Mouse (Mus musculus) lung, embryonic 16.5 days (tissue): ENCODE results near the gene Slc35d1. TPM values are rescaled to one million over a fixed set of nuclear protein-coding genes. Genes with fewer than 3 reads are reported as not detected.
"Not testable (repeated sequence)": the region's sequence is repeated elsewhere in the genome, so short reads cannot be mapped to it uniquely, and the experiment has no call there.

Experiments
- ATAC-seq: fragments of 200-750 bp; cut with Nextera tagmentation; 2 replicates; pipeline ENCODE4 v1.8.0; 2017; ENCODE audit warnings: low read depth, mild to moderate bottlenecking, moderate library complexity
- H3K27ac ChIP-seq: fragments of 300-500 bp; sonication (generic); 2 replicates; pipeline ENCODE4 v1.5.1; 2014; ENCODE audit warnings: mild to moderate bottlenecking, control low read depth, low read length
- H3K27me3 ChIP-seq: fragments of 300-500 bp; sonication (generic); 2 replicates; pipeline ENCODE4 v1.6.1; 2014; ENCODE audit warnings: low read depth, low read length, mixed read lengths; ENCODE audit not compliant: control insufficient read depth, insufficient read depth
- H3K36me3 ChIP-seq: fragments of 300-500 bp; sonication (generic); 2 replicates; pipeline ENCODE4 v1.6.1; 2014; ENCODE audit warnings: low read length; ENCODE audit not compliant: control insufficient read depth, insufficient read depth
- H3K4me1 ChIP-seq: fragments of 300-500 bp; sonication (generic); replicated peaks from 2 replicates; pipeline ENCODE4 v1.6.1; 2014; ENCODE audit warnings: low read length, mixed read lengths; ENCODE audit not compliant: control insufficient read depth, insufficient read depth
- H3K4me2 ChIP-seq: fragments of 300-500 bp; sonication (generic); 2 replicates; pipeline ENCODE4 v1.6.1; 2014; ENCODE audit warnings: low read depth, low read length, control low read depth
- H3K4me3 ChIP-seq: fragments of 300-500 bp; sonication (generic); 2 replicates; pipeline ENCODE4 v1.5.1; 2014; ENCODE audit warnings: mild to moderate bottlenecking, low read length, control low read depth
- H3K9ac ChIP-seq: fragments of 300-500 bp; sonication (generic); 2 replicates; pipeline ENCODE4 v1.6.1; 2014; ENCODE audit warnings: low read length, control low read depth
- H3K9me3 ChIP-seq: fragments of 300-500 bp; sonication (generic); 2 replicates; pipeline ENCODE4 v1.6.1; 2016; ENCODE audit warnings: low read length; ENCODE audit not compliant: control insufficient read depth
- WGBS: fragments of 180-500 bp; shearing (Covaris S2); extraction: QIAGEN DNeasy Blood & Tissue Kit; methylation state at CpG from one replicate; pipeline ENCODE4 v1.1.7; 2014; 5-methylcytosine and 5-hydroxymethylcytosine counted together
- polyA plus RNA-seq: library from polyadenylated mRNA; unstranded; fragments of >200 nt; fragmentation: Nextera tagmentation; extraction: Ambion mirVana; gene quantifications from 2 replicates; pipeline ENCODE4 v1.2.1, GENCODE M21; 2015

Gene Slc35d1
- polyA plus RNA-seq, 1 experiment from 2014 or later = 8.1 TPM

DNA sequence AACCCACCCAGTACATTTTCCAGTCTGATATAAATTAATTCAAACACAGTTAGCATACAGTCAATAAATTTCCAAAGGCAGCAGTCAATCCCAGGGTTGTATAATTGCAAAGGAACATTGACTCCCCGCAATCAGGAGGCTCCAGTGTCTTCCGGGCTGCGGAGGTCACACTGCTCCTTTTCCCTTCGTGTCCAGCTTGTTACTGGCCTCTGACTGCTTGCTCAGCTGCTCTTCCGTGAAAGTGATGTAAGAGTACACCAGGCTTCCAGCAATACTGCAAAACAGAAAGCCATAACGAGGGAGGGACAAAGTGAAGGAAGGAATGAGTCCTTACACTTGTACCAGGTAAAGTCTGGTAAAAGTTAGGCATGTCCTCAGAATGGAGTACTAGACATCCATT is 41.5 kb downstream of the Slc35d1 start:
- Histone ChIP-seq H3K9ac (no peak overlapping the region), H3K36me3 (peaks cover 16% of the 10 kb centered on the region), H3K4me3 (no peak overlapping the region), H3K27me3 (no peaks in the 10 kb centered on the region), H3K4me2 (no peak overlapping the region), H3K9me3 (no peaks in the 10 kb centered on the region), H3K27ac (no peak overlapping the region), H3K4me1 (peaks cover 3% of the 10 kb centered on the region)
- WGBS = 66% methylated on average over 6 of the region's 6 CpGs
- no peak for ATAC-seq

DNA sequence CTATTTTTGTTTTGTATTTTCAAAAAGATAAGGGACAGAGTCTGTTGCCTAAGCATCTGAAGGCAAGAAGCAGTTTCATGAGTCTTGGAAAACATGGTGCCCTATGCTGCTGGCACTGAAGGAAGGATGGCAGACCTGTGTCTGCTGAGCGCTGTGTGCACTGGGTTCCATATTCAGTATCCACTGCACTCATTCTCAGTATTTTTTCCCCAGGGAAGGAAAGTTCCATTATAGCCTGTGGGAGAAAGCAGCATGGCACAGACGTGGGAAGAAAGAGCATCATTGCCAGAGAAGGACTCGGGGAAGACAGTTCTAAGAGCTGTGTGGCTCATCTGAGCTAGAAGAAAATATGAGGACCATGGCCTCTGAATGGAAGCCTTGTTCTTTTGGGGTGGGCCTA is 43.7 kb downstream of the Slc35d1 start:
- H3K27me3 ChIP-seq = no peaks in the 10 kb centered on the region
- no peaks in the 10 kb centered on the region for H3K4me1 ChIP-seq
- H3K4me2 ChIP-seq = no peak overlapping the region
- 84% methylated on average over 3 of the region's 3 CpGs for WGBS
- H3K9me3 ChIP-seq = no peaks in the 10 kb centered on the region
- H3K27ac ChIP-seq = no peak overlapping the region
- H3K9ac ChIP-seq = no peak overlapping the region
- ATAC-seq = no peak
- no peak overlapping the region for H3K4me3 ChIP-seq
- H3K36me3 ChIP-seq = peaks cover 16% of the 10 kb centered on the region

DNA sequence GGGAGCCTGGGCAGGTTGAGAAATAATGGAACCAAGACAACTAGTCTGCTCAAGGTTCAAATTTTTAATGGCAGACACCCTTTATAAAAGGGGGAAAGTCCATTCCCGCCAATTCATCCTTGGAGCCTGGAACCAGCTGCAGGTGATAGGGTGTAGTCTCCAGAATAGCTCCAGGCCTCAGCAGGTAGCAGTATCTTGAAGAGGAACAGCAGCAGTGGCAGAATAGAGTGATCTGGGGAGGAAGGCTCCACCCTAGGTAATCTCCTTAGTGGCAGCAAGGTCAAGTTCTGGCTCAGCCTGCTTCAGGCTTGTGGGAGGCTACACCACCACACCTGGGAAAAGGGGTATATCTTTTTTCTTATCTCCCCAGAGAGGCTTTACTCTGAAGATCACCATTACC is 48.8 kb downstream of the Slc35d1 start:
- H3K4me3 ChIP-seq, H3K9me3 ChIP-seq, ATAC-seq, H3K27ac ChIP-seq, H3K4me2 ChIP-seq, H3K4me1 ChIP-seq, H3K27me3 ChIP-seq, H3K9ac ChIP-seq: not testable (repeated sequence)
- WGBS = 88% methylated on average over 1 of the region's 1 CpGs
- H3K36me3 ChIP-seq = peaks cover 18% of the 10 kb centered on the region

DNA sequence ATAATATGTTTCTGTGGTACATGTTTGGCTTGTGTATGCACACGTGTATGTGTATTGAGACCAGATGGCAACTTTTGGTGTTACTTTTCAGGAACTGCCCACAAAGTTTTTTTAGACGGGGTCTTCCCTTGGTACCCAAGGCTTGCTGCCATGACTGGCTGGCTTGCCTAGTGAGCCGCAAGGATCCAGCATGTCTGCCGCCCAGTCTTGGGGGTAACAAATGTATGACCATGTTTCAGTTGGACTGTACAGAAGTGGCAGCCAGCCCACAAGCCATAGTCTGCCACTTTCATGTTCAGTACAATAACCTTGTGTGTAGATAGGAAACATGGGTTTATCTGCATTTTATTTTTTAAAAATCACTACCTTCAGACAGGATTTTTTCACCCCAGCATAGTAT is 56.2 kb downstream of the Slc35d1 start:
- Histone ChIP-seq H3K4me1 (no peaks in the 10 kb centered on the region), H3K9me3 (no peaks in the 10 kb centered on the region), H3K4me2 (no peak overlapping the region), H3K36me3 (peaks cover 31% of the 10 kb centered on the region), H3K4me3 (no peak overlapping the region), H3K27ac (no peak overlapping the region), H3K9ac (no peak overlapping the region), H3K27me3 (no peaks in the 10 kb centered on the region)
- ATAC-seq = no peak
- WGBS = 91% methylated on average over 4 of the region's 4 CpGs

GRCm38 (mm10) chr4:103151946-103152345 is 63.0 kb downstream of the Slc35d1 start:
- Histone ChIP-seq H3K36me3 (peaks cover 30% of the 10 kb centered on the region), H3K4me1 (no peaks in the 10 kb centered on the region), H3K9me3 (no peaks in the 10 kb centered on the region), H3K4me3 (no peak overlapping the region), H3K4me2 (no peak overlapping the region), H3K9ac (no peak overlapping the region), H3K27me3 (no peaks in the 10 kb centered on the region), H3K27ac (no peak overlapping the region)
- ATAC-seq = no peak
- 88% methylated on average over 5 of the region's 5 CpGs for WGBS

GRCm38 (mm10) chr4:103146339-103146738 is 68.6 kb downstream of the Slc35d1 start:
- no peak overlapping the region for H3K9ac ChIP-seq
- no peaks in the 10 kb centered on the region for H3K4me1 ChIP-seq
- ATAC-seq = no peak
- H3K9me3 ChIP-seq = no peaks in the 10 kb centered on the region
- no peak overlapping the region for H3K4me2 ChIP-seq
- 36% methylated on average over 5 of the region's 5 CpGs for WGBS
- peaks cover 30% of the 10 kb centered on the region for H3K36me3 ChIP-seq
- H3K27me3 ChIP-seq = no peaks in the 10 kb centered on the region
- H3K27ac ChIP-seq = no peak overlapping the region
- no peak overlapping the region for H3K4me3 ChIP-seq

- Histone ChIP-seq H3K4me2 (no peak overlapping the region), H3K4me3 (no peak overlapping the region), H3K27me3 (no peaks in the 10 kb centered on the region), H3K9ac (no peak overlapping the region), H3K27ac (no peak overlapping the region), H3K4me1 (no peaks in the 10 kb centered on the region), H3K9me3 (no peaks in the 10 kb centered on the region), H3K36me3 (peaks cover 17% of the 10 kb centered on the region)
- 31% methylated on average over 1 of the region's 1 CpGs for WGBS
- ATAC-seq = no peak
Observed at GRCm38 (mm10) chr4:103136946-103137345, 78.0 kb downstream of the Slc35d1 start.

DNA sequence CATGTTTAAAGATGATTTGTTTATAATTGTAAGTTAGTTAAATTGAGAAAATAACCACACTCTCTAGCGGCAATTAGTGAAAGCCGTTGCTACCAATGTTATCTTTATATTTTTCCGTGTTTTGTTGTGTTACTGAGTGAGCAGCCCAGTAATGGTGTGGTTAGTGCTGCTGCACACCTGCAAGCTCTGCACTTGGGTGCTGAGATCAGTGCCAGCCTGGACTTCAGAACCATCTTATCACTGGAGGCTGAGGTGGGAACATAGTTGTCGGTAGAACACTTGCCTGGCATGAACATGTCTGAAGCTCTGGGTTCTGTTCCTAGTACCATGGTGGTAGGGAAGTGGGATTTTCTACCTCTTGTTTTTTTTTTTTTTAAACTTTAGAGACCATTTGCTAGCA is 88.4 kb downstream of the Slc35d1 start:
- H3K4me3 ChIP-seq = no peak overlapping the region
- no peak overlapping the region for H3K9ac ChIP-seq
- no peaks in the 10 kb centered on the region for H3K9me3 ChIP-seq
- H3K4me1 ChIP-seq = peaks cover 5% of the 10 kb centered on the region
- no peaks in the 10 kb centered on the region for H3K27me3 ChIP-seq
- no peak overlapping the region for H3K27ac ChIP-seq
- WGBS = 80% methylated on average over 4 of the region's 4 CpGs
- ATAC-seq = no peak
- H3K4me2 ChIP-seq = no peak overlapping the region
- H3K36me3 ChIP-seq = no peaks in the 10 kb centered on the region; the same call in 1 of the 2 replicates

DNA sequence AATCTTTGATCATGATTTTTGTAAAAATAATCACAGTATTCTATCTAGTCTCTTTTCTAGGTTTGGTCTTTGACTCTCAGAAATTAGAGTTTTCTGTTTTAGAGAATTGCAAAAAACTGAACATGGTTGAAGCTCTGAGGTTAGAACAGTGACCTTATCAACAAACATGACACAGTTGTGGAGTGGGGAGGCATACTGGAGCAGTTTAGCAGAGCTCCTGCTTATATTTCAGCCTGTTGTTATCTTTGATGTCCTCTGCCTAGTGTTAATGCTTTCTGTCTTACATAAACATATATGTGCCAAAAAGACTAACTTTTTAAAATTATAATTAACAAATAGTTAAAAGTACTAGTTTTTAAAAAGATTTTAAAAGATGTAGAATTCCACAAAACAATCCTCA is 91.4 kb downstream of the Slc35d1 start:
- Histone ChIP-seq H3K4me1 (peaks cover 18% of the 10 kb centered on the region), H3K4me3 (no peak overlapping the region), H3K36me3 (no peaks in the 10 kb centered on the region), H3K27ac (no peak overlapping the region), H3K4me2 (no peak overlapping the region), H3K9me3 (no peaks in the 10 kb centered on the region), H3K9ac (no peak overlapping the region), H3K27me3 (no peaks in the 10 kb centered on the region)
- ATAC-seq = no peak

DNA sequence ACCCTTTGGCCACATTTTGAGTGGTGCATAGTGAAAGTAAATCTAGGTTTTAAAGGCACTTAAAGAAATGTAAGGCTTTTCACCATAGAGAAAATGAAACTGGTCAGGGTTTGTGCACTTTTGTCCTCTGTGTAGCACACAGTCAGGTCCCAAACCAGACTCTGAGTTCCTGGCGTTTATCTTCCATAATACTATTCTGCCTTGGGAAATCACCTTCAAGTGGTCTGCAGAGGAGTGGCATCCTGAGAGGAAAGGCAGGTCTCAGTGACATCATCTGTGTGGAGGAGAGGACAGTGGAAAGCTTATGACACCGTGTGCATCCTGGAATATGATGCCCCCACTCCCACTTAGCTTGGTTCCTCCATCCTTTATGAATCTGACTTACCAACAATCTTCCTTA is 91.9 kb downstream of the Slc35d1 start:
- H3K9me3 ChIP-seq = no peaks in the 10 kb centered on the region
- no peaks in the 10 kb centered on the region for H3K36me3 ChIP-seq
- 38% methylated on average over 2 of the region's 2 CpGs for WGBS
- peaks cover 19% of the 10 kb centered on the region for H3K4me1 ChIP-seq
- no peak overlapping the region for H3K27ac ChIP-seq
- no peak for ATAC-seq
- H3K4me3 ChIP-seq = no peak overlapping the region
- no peak overlapping the region for H3K9ac ChIP-seq
- 0 out of 2 replicates have a peak overlapping the region, but pooled peaks have one; percentile 5 for H3K4me2 ChIP-seq
- H3K27me3 ChIP-seq = no peaks in the 10 kb centered on the region
